ENCODE assay signal across 50 mouse cellular contexts in the genomic region with DNA sequence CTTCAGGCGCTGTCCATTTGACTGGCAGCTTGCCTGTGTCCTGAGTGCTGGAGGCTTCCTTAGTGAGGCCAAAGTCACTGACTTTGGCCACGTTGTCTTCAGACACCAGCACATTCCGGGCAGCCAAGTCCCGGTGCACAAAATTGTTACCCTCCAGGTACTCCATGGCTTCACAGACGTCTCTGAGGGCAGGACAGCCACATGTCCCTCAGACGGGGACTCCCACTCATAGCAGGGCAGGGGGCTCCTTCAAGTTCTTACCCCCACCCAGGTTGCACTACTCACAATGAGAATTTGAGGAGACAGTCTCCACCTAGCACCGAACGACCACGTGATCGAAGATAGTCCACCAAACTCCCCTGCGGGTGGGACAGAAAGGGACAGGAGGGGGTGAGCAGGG. TPM values are rescaled to one million over a fixed set of nuclear protein-coding genes. Genes with fewer than 3 reads are reported as not detected.
"Had no signal": no experiment of that assay in that cellular context is flagged by ENCODE, and none has a peak within 500 bp of the region (broad histone marks: within the 10 kb centered on the region; RNA-seq: fewer than 3 reads in every experiment).

No protein-coding gene starts in this region.

- H3K27ac ChIP-seq: heart, embryonic 10.5 days; heart, embryonic 13.5 days; heart, embryonic 15.5 days; hindbrain, embryonic 10.5 days; hindbrain, embryonic 12.5 days; hindbrain, embryonic 13.5 days; hindbrain, embryonic 14.5 days; hindbrain, embryonic 15.5 days; hindbrain, postnatal 0 days; intestine, embryonic 15.5 days; kidney, embryonic 15.5 days; kidney, postnatal 0 days; layer of hippocampus, adult 2 months had no signal

- H3K9ac ChIP-seq: heart, embryonic 12.5 days; heart, embryonic 13.5 days; heart, embryonic 15.5 days; hindbrain, embryonic 12.5 days; hindbrain, embryonic 13.5 days; hindbrain, embryonic 14.5 days; hindbrain, embryonic 15.5 days; intestine, embryonic 15.5 days; kidney, embryonic 15.5 days had no signal

- ATAC-seq: hindbrain, embryonic 16.5 days; hindbrain, postnatal 0 days; inflammation-experienced regulatory T-cells, adult 6 months; intestine, embryonic 15.5 days; intestine, embryonic 16.5 days; intestine, postnatal 0 days had no signal

- H3K9me3 ChIP-seq: heart, embryonic 10.5 days; heart, embryonic 12.5 days; heart, embryonic 13.5 days; heart, embryonic 15.5 days; hindbrain, embryonic 10.5 days; hindbrain, embryonic 12.5 days; hindbrain, embryonic 13.5 days; hindbrain, embryonic 15.5 days; intestine, embryonic 15.5 days; kidney, embryonic 15.5 days had no signal

- H3K4me2 ChIP-seq: heart, embryonic 11.5 days; heart, embryonic 12.5 days; heart, embryonic 13.5 days; heart, embryonic 15.5 days; hindbrain, embryonic 12.5 days; hindbrain, embryonic 13.5 days; hindbrain, embryonic 14.5 days; hindbrain, embryonic 15.5 days; intestine, embryonic 15.5 days; kidney, embryonic 15.5 days had no signal

- H3K4me1 ChIP-seq: intestine, embryonic 15.5 days; kidney, embryonic 15.5 days had no signal

- DNase-seq: heart, postnatal 10 days; heart, postnatal 14 days; heart, postnatal 4 days; kidney, adult 11 months; kidney, adult 18-20 months; kidney, adult 2 months; kidney, adult 8-10 months; kidney, adult 9 months; kidney, postnatal 10 days; kidney, postnatal 14 days; kidney, postnatal 25 days; kidney, postnatal 36 days; kidney, postnatal 4 days; layer of hippocampus, adult 9-11 months; layer of hippocampus, postnatal 36 days had no signal

- H3K27me3 ChIP-seq: heart, embryonic 12.5 days; heart, embryonic 13.5 days; heart, embryonic 15.5 days; hindbrain, embryonic 12.5 days; hindbrain, embryonic 13.5 days; hindbrain, embryonic 15.5 days; intestine, embryonic 15.5 days; kidney, embryonic 15.5 days had no signal

- H3K4me3 ChIP-seq: heart, embryonic 10.5 days; heart, embryonic 12.5 days; heart, embryonic 13.5 days; heart, embryonic 15.5 days; hindbrain, embryonic 10.5 days; hindbrain, embryonic 12.5 days; hindbrain, embryonic 13.5 days; hindbrain, embryonic 15.5 days; intestine, embryonic 15.5 days; kidney, embryonic 15.5 days; layer of hippocampus, adult 2 months had no signal

RNA-seq across cellular contexts. Expression of a gene that starts 7.3 kb away (rescaled TPM):
- total RNA-seq: heart, postnatal 10 days; heart, postnatal 14 days; heart, postnatal 25 days; heart, postnatal 36 days; heart, postnatal 4 days; hematopoietic stem cell, adult 5-6 weeks; hindbrain, postnatal 0 days; layer of hippocampus, adult 18-20 months; layer of hippocampus, adult 2 months; layer of hippocampus, adult 8-10 months; layer of hippocampus, postnatal 10 days; layer of hippocampus, postnatal 14 days; layer of hippocampus, postnatal 25 days; layer of hippocampus, postnatal 36 days had no signal
- polyA plus RNA-seq: heart, embryonic 10.5 days; heart, embryonic 11.5 days; heart, embryonic 12.5 days; heart, embryonic 13.5 days; heart, embryonic 15.5 days; heart, embryonic 16.5 days; heart, postnatal 0 days; hindbrain, embryonic 10.5 days; hindbrain, embryonic 11.5 days; hindbrain, embryonic 12.5 days; hindbrain, embryonic 13.5 days; hindbrain, embryonic 14.5 days; hindbrain, embryonic 15.5 days; hindbrain, embryonic 16.5 days; hindbrain, postnatal 0 days; intestine, embryonic 14.5 days; intestine, embryonic 15.5 days; intestine, embryonic 16.5 days; intestine, postnatal 0 days; kidney, adult 2 months; kidney, embryonic 14.5 days; kidney, embryonic 15.5 days; kidney, embryonic 16.5 days; kidney, postnatal 0 days had no signal

RNA-seq across cellular contexts. Expression of a gene that starts 21.8 kb away (rescaled TPM):
- total RNA-seq: heart, postnatal 10 days; heart, postnatal 14 days; heart, postnatal 25 days; heart, postnatal 36 days; heart, postnatal 4 days had no signal
- polyA plus RNA-seq: heart, embryonic 11.5 days; heart, embryonic 12.5 days; heart, embryonic 13.5 days; heart, embryonic 14.5 days; heart, embryonic 15.5 days; heart, embryonic 16.5 days; hindbrain, embryonic 14.5 days; inflammation-experienced regulatory T-cells, adult 6 months; intestine, embryonic 14.5 days; intestine, embryonic 15.5 days; intestine, embryonic 16.5 days; intestine, postnatal 0 days; kidney, embryonic 14.5 days; kidney, embryonic 15.5 days; kidney, embryonic 16.5 days; kidney, postnatal 0 days; large intestine, adult 2 months had no signal

RNA-seq across cellular contexts. Expression of a gene that starts 55.6 kb away (rescaled TPM):
- total RNA-seq: heart, postnatal 10 days; heart, postnatal 14 days; heart, postnatal 25 days; heart, postnatal 36 days; heart, postnatal 4 days; hematopoietic stem cell, adult 5-6 weeks; hindbrain, postnatal 0 days; layer of hippocampus, adult 18-20 months; layer of hippocampus, adult 2 months; layer of hippocampus, adult 8-10 months; layer of hippocampus, postnatal 10 days; layer of hippocampus, postnatal 14 days; layer of hippocampus, postnatal 25 days; layer of hippocampus, postnatal 36 days had no signal
- polyA plus RNA-seq: heart, embryonic 10.5 days; heart, embryonic 11.5 days; heart, embryonic 12.5 days; heart, embryonic 13.5 days; heart, embryonic 14.5 days; heart, embryonic 15.5 days; heart, postnatal 0 days; hindbrain, embryonic 10.5 days; hindbrain, embryonic 11.5 days; hindbrain, embryonic 12.5 days; hindbrain, embryonic 13.5 days; hindbrain, embryonic 14.5 days; hindbrain, embryonic 15.5 days; hindbrain, embryonic 16.5 days; hindbrain, postnatal 0 days; inflammation-experienced regulatory T-cells, adult 6 months; intestine, embryonic 14.5 days; intestine, embryonic 15.5 days; intestine, embryonic 16.5 days; intestine, postnatal 0 days; kidney, adult 2 months; kidney, embryonic 14.5 days; kidney, embryonic 15.5 days; kidney, embryonic 16.5 days; kidney, postnatal 0 days; large intestine, adult 2 months had no signal
